Mouse (Mus musculus) limb, embryonic 12.5 days (tissue): ENCODE results near the gene Fkbp6. TPM values are rescaled to one million over a fixed set of nuclear protein-coding genes. Genes with fewer than 3 reads are reported as not detected.

Experiments
- ATAC-seq: fragments of 200-750 bp; cut with Nextera tagmentation; 2 replicates; pipeline ENCODE4 v1.8.0; 2017; ENCODE audit warnings: low read depth, moderate TSS enrichment; ENCODE audit not compliant: insufficient number of reproducible peaks, insufficient read depth, low FRiP score, low TSS enrichment
- H3K27ac ChIP-seq: fragments of 300-500 bp; sonication (generic); 2 replicates; pipeline ENCODE4 v1.5.1; 2016; ENCODE audit warnings: mild to moderate bottlenecking, moderate library complexity
- H3K27me3 ChIP-seq: fragments of 300-500 bp; sonication (generic); 2 replicates; pipeline ENCODE4 v1.6.1; 2016; ENCODE audit warnings: mild to moderate bottlenecking, moderate library complexity
- H3K36me3 ChIP-seq: fragments of 300-500 bp; sonication (generic); 2 replicates; pipeline ENCODE4 v1.6.1; 2016; ENCODE audit warnings: mild to moderate bottlenecking, moderate library complexity
- H3K4me1 ChIP-seq: fragments of 300-500 bp; sonication (generic); replicated peaks from 2 replicates; pipeline ENCODE4 v1.6.1; 2016
- H3K4me2 ChIP-seq: fragments of 300-500 bp; sonication (generic); 2 replicates; pipeline ENCODE4 v1.6.1; 2016; ENCODE audit warnings: mild to moderate bottlenecking, moderate library complexity
- H3K4me3 ChIP-seq: fragments of 300-500 bp; sonication (generic); replicated peaks from 2 replicates; pipeline ENCODE4 v1.5.1; 2016; ENCODE audit warnings: mild to moderate bottlenecking
- H3K9ac ChIP-seq: fragments of 300-500 bp; sonication (generic); replicated peaks from 2 replicates; pipeline ENCODE4 v1.6.1; 2016; ENCODE audit warnings: mild to moderate bottlenecking, moderate library complexity
- H3K9me3 ChIP-seq: fragments of 300-500 bp; sonication (generic); 2 replicates; pipeline ENCODE4 v1.6.1; 2016; ENCODE audit warnings: mild to moderate bottlenecking, moderate library complexity
- WGBS: fragments of 180-500 bp; shearing (Covaris S2); methylation state at CpG from one replicate; pipeline ENCODE4 v1.1.7; 2016; 5-methylcytosine and 5-hydroxymethylcytosine counted together
- polyA plus RNA-seq: library from polyadenylated mRNA; unstranded; fragments of >200 nt; fragmentation: Nextera tagmentation; extraction: Ambion mirVana; gene quantifications from 2 replicates; pipeline ENCODE4 v1.2.1, GENCODE M21; 2016

Fkbp6 gene
- 0.16 TPM in 1 of 2 replicates, not detected in the other for polyA plus RNA-seq

GRCm38 (mm10) chr5:135349862-135350261 lies at the start of gene Fkbp6:
Gene Fkbp6, minus strand, starts transcription at chr5:135350044.
- Histone ChIP-seq H3K4me3 (no peak within 1 kb of the TSS), H3K9me3 (peaks cover 16% of the 10 kb centered on the region; the same call in 1 of the 2 replicates), H3K4me1 (no peaks in the 10 kb centered on the region), H3K27ac (no peak within 1 kb of the TSS), H3K27me3 (peaks cover 30% of the 10 kb centered on the region), H3K4me2 (no peak within 1 kb of the TSS), H3K9ac (no peak within 1 kb of the TSS), H3K36me3 (no peaks in the 10 kb centered on the region)
- ATAC-seq, result no peak
- WGBS, result 92% methylated on average over 35 of the region's 35 CpGs

- 62% methylated on average over 6 of the region's 6 CpGs for WGBS
- no peak for ATAC-seq
- Histone ChIP-seq H3K27me3 (no peaks in the 10 kb centered on the region), H3K4me3 (no peak overlapping the region), H3K4me1 (no peaks in the 10 kb centered on the region), H3K9me3 (no peaks in the 10 kb centered on the region), H3K4me2 (no peak overlapping the region), H3K27ac (no peak overlapping the region), H3K9ac (no peak overlapping the region), H3K36me3 (no peaks in the 10 kb centered on the region)
These were observed 49.5 kb upstream of the Fkbp6 start for GRCm38 (mm10) chr5:135399382-135399781.

- no peaks in the 10 kb centered on the region for H3K9me3 ChIP-seq
- no peaks in the 10 kb centered on the region for H3K27me3 ChIP-seq
- H3K4me3 ChIP-seq, result no peak overlapping the region
- peaks cover 15% of the 10 kb centered on the region for H3K36me3 ChIP-seq
- no peak overlapping the region for H3K4me2 ChIP-seq
- ATAC-seq, result no peak
- H3K9ac ChIP-seq, result no peak overlapping the region
- WGBS, result 56% methylated on average over 5 of the region's 5 CpGs
- peaks cover 9% of the 10 kb centered on the region for H3K4me1 ChIP-seq
- no peak overlapping the region for H3K27ac ChIP-seq
These were observed 46.0 kb upstream of the Fkbp6 start for GRCm38 (mm10) chr5:135395826-135396225.

- H3K4me1 ChIP-seq, result peaks cover 9% of the 10 kb centered on the region
- peak within 1 kb of the TSS; percentile 91 for H3K27ac ChIP-seq
- H3K27me3 ChIP-seq, result no peaks in the 10 kb centered on the region
- H3K4me3 ChIP-seq, result peak within 1 kb of the TSS; percentile 99
- peak within 1 kb of the TSS; percentile 99 for H3K9ac ChIP-seq
- H3K36me3 ChIP-seq, result peaks cover 31% of the 10 kb centered on the region
- peak; percentile 81 for ATAC-seq
- no peaks in the 10 kb centered on the region for H3K9me3 ChIP-seq
- H3K4me2 ChIP-seq, result peak within 1 kb of the TSS; percentile 84
- WGBS, result under 1% methylated on average over 105 of the region's 110 CpGs
These were observed 44.4 kb upstream of the Fkbp6 start, which contains the start of gene Pom121 for GRCm38 (mm10) chr5:135394004-135394823. Gene Pom121, minus strand, starts transcription at chr5:135394546.

- WGBS, result 83% methylated on average over 10 of the region's 10 CpGs
- no peaks in the 10 kb centered on the region for H3K27me3 ChIP-seq
- H3K4me1 ChIP-seq, result no peaks in the 10 kb centered on the region
- H3K9ac ChIP-seq, result no peak overlapping the region
- ATAC-seq, result no peak
- H3K9me3 ChIP-seq, result no peaks in the 10 kb centered on the region
- no peak overlapping the region for H3K4me3 ChIP-seq
- H3K4me2 ChIP-seq, result no peak overlapping the region
- H3K27ac ChIP-seq, result no peak overlapping the region
- H3K36me3 ChIP-seq, result peaks cover 97% of the 10 kb centered on the region
These were observed 33.9 kb upstream of the Fkbp6 start for GRCm38 (mm10) chr5:135383771-135384170.

GRCm38 (mm10) chr5:135382746-135383145 lies 32.9 kb upstream of the Fkbp6 start:
- Histone ChIP-seq H3K27ac (no peak overlapping the region), H3K4me2 (no peak overlapping the region), H3K4me1 (no peaks in the 10 kb centered on the region), H3K9ac (no peak overlapping the region), H3K4me3 (no peak overlapping the region), H3K27me3 (no peaks in the 10 kb centered on the region), H3K36me3 (peaks cover 97% of the 10 kb centered on the region), H3K9me3 (no peaks in the 10 kb centered on the region)
- 93% methylated on average over 7 of the region's 7 CpGs for WGBS
- ATAC-seq, result no peak

DNA sequence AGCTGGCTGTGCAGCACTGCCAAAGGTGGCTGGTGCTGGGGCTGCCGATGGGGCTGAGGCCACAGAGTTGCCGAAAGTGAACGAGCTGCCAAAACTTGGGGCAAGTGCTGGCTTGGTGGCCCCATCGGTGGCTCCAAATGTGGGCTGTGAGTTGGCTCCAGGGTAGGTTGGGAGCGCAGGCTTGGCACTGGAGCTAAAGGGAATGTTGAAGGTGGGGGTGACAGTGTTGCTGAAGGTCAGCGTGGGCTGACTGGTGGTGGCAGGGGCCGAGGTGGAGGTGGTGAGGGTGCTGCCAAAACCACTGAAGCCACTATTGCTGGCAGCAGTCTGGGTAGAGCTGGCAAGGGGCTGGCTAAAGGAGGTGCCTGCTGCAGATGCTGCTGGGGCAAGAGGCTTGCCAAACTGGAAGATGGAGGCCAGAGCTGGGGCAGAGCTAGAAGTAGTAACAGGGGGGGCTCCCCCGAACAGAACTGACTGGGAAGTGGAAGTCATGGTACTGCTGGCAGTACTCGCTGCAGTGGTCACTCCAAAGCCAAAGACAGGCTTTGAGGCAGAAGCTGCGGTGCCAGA lies 31.6 kb upstream of the Fkbp6 start:
- ATAC-seq, result no peak
- peaks cover 97% of the 10 kb centered on the region for H3K36me3 ChIP-seq
- no peak overlapping the region for H3K4me2 ChIP-seq
- H3K9ac ChIP-seq, result no peak overlapping the region
- H3K27ac ChIP-seq, result no peak overlapping the region
- H3K27me3 ChIP-seq, result no peaks in the 10 kb centered on the region
- H3K4me3 ChIP-seq, result no peak overlapping the region
- H3K4me1 ChIP-seq, result no peaks in the 10 kb centered on the region
- WGBS, result 93% methylated on average over 10 of the region's 10 CpGs
- H3K9me3 ChIP-seq, result no peaks in the 10 kb centered on the region

GRCm38 (mm10) chr5:135380681-135381080 lies 30.8 kb upstream of the Fkbp6 start:
- Histone ChIP-seq H3K4me1 (no peaks in the 10 kb centered on the region), H3K9ac (no peak overlapping the region), H3K4me3 (no peak overlapping the region), H3K27ac (no peak overlapping the region), H3K27me3 (no peaks in the 10 kb centered on the region), H3K9me3 (no peaks in the 10 kb centered on the region), H3K4me2 (no peak overlapping the region), H3K36me3 (peaks cover 100% of the 10 kb centered on the region)
- WGBS, result 91% methylated on average over 4 of the region's 4 CpGs
- ATAC-seq, result no peak

DNA sequence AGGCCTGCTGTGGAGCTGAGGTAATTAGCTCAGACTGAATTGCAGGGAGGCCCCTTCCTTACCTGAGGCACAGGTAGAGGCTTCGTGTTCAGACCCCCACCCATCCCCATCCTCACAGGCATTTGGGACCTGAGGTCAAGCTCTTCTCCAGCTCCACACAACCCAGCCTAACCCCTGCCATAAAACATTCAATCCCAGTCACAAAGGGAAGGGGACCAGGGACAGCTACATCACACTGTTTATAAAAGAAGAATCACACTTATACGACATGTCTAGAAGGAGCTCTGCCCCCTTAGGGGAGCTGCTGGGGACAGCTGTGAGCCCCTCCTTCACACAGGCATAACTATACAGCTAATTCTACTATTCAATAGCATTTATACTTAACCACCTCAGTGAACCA lies 26.5 kb upstream of the Fkbp6 start:
- Histone ChIP-seq H3K27me3 (no peaks in the 10 kb centered on the region), H3K9me3 (no peaks in the 10 kb centered on the region), H3K36me3 (peaks cover 98% of the 10 kb centered on the region), H3K4me3 (no peak overlapping the region), H3K4me2 (no peak overlapping the region), H3K27ac (no peak overlapping the region), H3K4me1 (no peaks in the 10 kb centered on the region), H3K9ac (no peak overlapping the region)
- WGBS, result 63% methylated on average over 2 of the region's 2 CpGs
- no peak for ATAC-seq

GRCm38 (mm10) chr5:135375167-135375566 lies 25.3 kb upstream of the Fkbp6 start:
- Histone ChIP-seq H3K4me1 (peaks cover 8% of the 10 kb centered on the region), H3K9ac (no peak overlapping the region), H3K27me3 (no peaks in the 10 kb centered on the region), H3K4me2 (no peak overlapping the region), H3K9me3 (no peaks in the 10 kb centered on the region), H3K36me3 (peaks cover 89% of the 10 kb centered on the region), H3K27ac (no peak overlapping the region), H3K4me3 (no peak overlapping the region)
- ATAC-seq, result no peak
- 88% methylated on average over 8 of the region's 8 CpGs for WGBS

GRCm38 (mm10) chr5:135373601-135374000 lies 23.8 kb upstream of the Fkbp6 start:
- H3K4me1 ChIP-seq, result peaks cover 12% of the 10 kb centered on the region
- no peaks in the 10 kb centered on the region for H3K9me3 ChIP-seq
- no peaks in the 10 kb centered on the region for H3K27me3 ChIP-seq
- no peak overlapping the region for H3K4me2 ChIP-seq
- no peak overlapping the region for H3K4me3 ChIP-seq
- H3K36me3 ChIP-seq, result peaks cover 74% of the 10 kb centered on the region
- ATAC-seq, result no peak
- 92% methylated on average over 5 of the region's 5 CpGs for WGBS
- H3K9ac ChIP-seq, result no peak overlapping the region
- no peak overlapping the region for H3K27ac ChIP-seq
